Mouse (Mus musculus): Measurements from ENCODE around the gene Myt1l. TPM values are rescaled to one million over a fixed set of nuclear protein-coding genes. Genes with fewer than 3 reads are reported as not detected.

Myt1l gene
- polyA plus RNA-seq, 1 experiment from 2014 or later = 0.18 TPM

GRCm38 (mm10) chr12:29937851-29938375, 409.7 kb downstream of the Myt1l start:
- no peaks in the 10 kb centered on the region for H3K9me3 ChIP-seq (ENCODE audit: control insufficient read depth, low read length)
- peak overlapping the region; percentile 81 for H3K4me3 ChIP-seq (ENCODE audit: low read length)
- peaks cover 20% of the 10 kb centered on the region for H3K4me1 ChIP-seq (replicated peaks; ENCODE audit: control insufficient read depth, insufficient read depth, low read length)
- no peaks in the 10 kb centered on the region for H3K27me3 ChIP-seq (ENCODE audit: control insufficient read depth, insufficient read depth, low read depth, low read length)
- no peaks in the 10 kb centered on the region for H3K36me3 ChIP-seq (ENCODE audit: control insufficient read depth, insufficient read depth, low read length)
- ATAC-seq (ENCODE audit: low read depth) = peak; percentile 91
- H3K4me2 ChIP-seq (ENCODE audit: low read depth, low read length) = peak overlapping the region; percentile 79
- H3K27ac ChIP-seq (ENCODE audit: low read length) = peak overlapping the region; percentile 92
- H3K9ac ChIP-seq (ENCODE audit: low read length) = peak overlapping the region; percentile 94
- WGBS = 0% methylated on average over 24 of the region's 49 CpGs

- Histone ChIP-seq H3K4me2 (ENCODE audit: low read depth, low read length) (peak overlapping the region; percentile 79), H3K9ac (ENCODE audit: low read length) (peak overlapping the region; percentile 94), H3K4me3 (ENCODE audit: low read length) (peak overlapping the region; percentile 81), H3K36me3 (ENCODE audit: control insufficient read depth, insufficient read depth, low read length) (no peaks in the 10 kb centered on the region), H3K4me1 (replicated peaks; ENCODE audit: control insufficient read depth, insufficient read depth, low read length) (peaks cover 20% of the 10 kb centered on the region), H3K27me3 (ENCODE audit: control insufficient read depth, insufficient read depth, low read depth, low read length) (no peaks in the 10 kb centered on the region), H3K9me3 (ENCODE audit: control insufficient read depth, low read length) (no peaks in the 10 kb centered on the region), H3K27ac (ENCODE audit: low read length) (peak overlapping the region; percentile 92)
- peak; percentile 85 for ATAC-seq (ENCODE audit: low read depth)
- WGBS = under 1% methylated on average over 39 of the region's 40 CpGs
These were observed 410.3 kb downstream of the Myt1l start for GRCm38 (mm10) chr12:29938376-29939041.

GRCm38 (mm10) chr12:29939261-29939671, 411.1 kb downstream of the Myt1l start:
- Histone ChIP-seq H3K9me3 (ENCODE audit: control insufficient read depth, low read length) (no peaks in the 10 kb centered on the region), H3K9ac (ENCODE audit: low read length) (peak overlapping the region; percentile 94), H3K4me3 (ENCODE audit: low read length) (peak overlapping the region; percentile 81), H3K27ac (ENCODE audit: low read length) (peak overlapping the region; percentile 92), H3K27me3 (ENCODE audit: control insufficient read depth, insufficient read depth, low read depth, low read length) (no peaks in the 10 kb centered on the region), H3K4me2 (ENCODE audit: low read depth, low read length) (peak overlapping the region; percentile 79), H3K36me3 (ENCODE audit: control insufficient read depth, insufficient read depth, low read length) (no peaks in the 10 kb centered on the region), H3K4me1 (replicated peaks; ENCODE audit: control insufficient read depth, insufficient read depth, low read length) (peaks cover 23% of the 10 kb centered on the region)
- peak; percentile 19; the same call in 1 of the 2 replicates for ATAC-seq (ENCODE audit: low read depth)
- 9% methylated on average over 8 of the region's 8 CpGs for WGBS

GRCm38 (mm10) chr12:29942435-29942834, 414.3 kb downstream of the Myt1l start:
- WGBS = 65% methylated on average over 2 of the region's 2 CpGs
- no peaks in the 10 kb centered on the region for H3K36me3 ChIP-seq (ENCODE audit: control insufficient read depth, insufficient read depth, low read length)
- H3K4me2 ChIP-seq (ENCODE audit: low read depth, low read length) = no peak overlapping the region
- ATAC-seq (ENCODE audit: low read depth) = no peak
- H3K27me3 ChIP-seq (ENCODE audit: control insufficient read depth, insufficient read depth, low read depth, low read length) = no peaks in the 10 kb centered on the region
- H3K4me1 ChIP-seq (replicated peaks; ENCODE audit: control insufficient read depth, insufficient read depth, low read length) = peaks cover 36% of the 10 kb centered on the region
- H3K9me3 ChIP-seq (ENCODE audit: control insufficient read depth, low read length) = no peaks in the 10 kb centered on the region
- H3K4me3 ChIP-seq (ENCODE audit: low read length) = no peak overlapping the region
- H3K27ac ChIP-seq (ENCODE audit: low read length) = peak overlapping the region; percentile 28; the same call in 1 of the 2 replicates
- no peak overlapping the region for H3K9ac ChIP-seq (ENCODE audit: low read length)

- no peaks in the 10 kb centered on the region for H3K9me3 ChIP-seq (ENCODE audit: control insufficient read depth, low read length)
- H3K4me1 ChIP-seq (replicated peaks; ENCODE audit: control insufficient read depth, insufficient read depth, low read length) = peaks cover 33% of the 10 kb centered on the region
- no peak overlapping the region for H3K9ac ChIP-seq (ENCODE audit: low read length)
- no peak overlapping the region for H3K27ac ChIP-seq (ENCODE audit: low read length)
- H3K4me2 ChIP-seq (ENCODE audit: low read depth, low read length) = no peak overlapping the region
- H3K4me3 ChIP-seq (ENCODE audit: low read length) = no peak overlapping the region
- H3K27me3 ChIP-seq (ENCODE audit: control insufficient read depth, insufficient read depth, low read depth, low read length) = no peaks in the 10 kb centered on the region
- no peak for ATAC-seq (ENCODE audit: low read depth)
- WGBS = 72% methylated on average over 3 of the region's 3 CpGs
- no peaks in the 10 kb centered on the region for H3K36me3 ChIP-seq (ENCODE audit: control insufficient read depth, insufficient read depth, low read length)
These were observed 416.5 kb downstream of the Myt1l start for GRCm38 (mm10) chr12:29944650-29945049.

- Histone ChIP-seq H3K4me3 (ENCODE audit: low read length) (no peak overlapping the region), H3K27me3 (ENCODE audit: control insufficient read depth, insufficient read depth, low read depth, low read length) (no peaks in the 10 kb centered on the region), H3K36me3 (ENCODE audit: control insufficient read depth, insufficient read depth, low read length) (no peaks in the 10 kb centered on the region), H3K9ac (ENCODE audit: low read length) (no peak overlapping the region), H3K4me2 (ENCODE audit: low read depth, low read length) (no peak overlapping the region), H3K27ac (ENCODE audit: low read length) (no peak overlapping the region), H3K9me3 (ENCODE audit: control insufficient read depth, low read length) (no peaks in the 10 kb centered on the region), H3K4me1 (replicated peaks; ENCODE audit: control insufficient read depth, insufficient read depth, low read length) (peaks cover 30% of the 10 kb centered on the region)
- WGBS = 53% methylated on average over 6 of the region's 6 CpGs
- no peak for ATAC-seq (ENCODE audit: low read depth)
These were observed 417.1 kb downstream of the Myt1l start for GRCm38 (mm10) chr12:29945182-29945743.

GRCm38 (mm10) chr12:29951043-29951442, 422.9 kb downstream of the Myt1l start:
- no peak overlapping the region for H3K4me2 ChIP-seq (ENCODE audit: low read depth, low read length)
- peak overlapping the region; percentile 74 for H3K27ac ChIP-seq (ENCODE audit: low read length)
- no peak overlapping the region for H3K9ac ChIP-seq (ENCODE audit: low read length)
- no peaks in the 10 kb centered on the region for H3K27me3 ChIP-seq (ENCODE audit: control insufficient read depth, insufficient read depth, low read depth, low read length)
- no peaks in the 10 kb centered on the region for H3K9me3 ChIP-seq (ENCODE audit: control insufficient read depth, low read length)
- H3K4me1 ChIP-seq (replicated peaks; ENCODE audit: control insufficient read depth, insufficient read depth, low read length) = peaks cover 38% of the 10 kb centered on the region
- peak; percentile 46 for ATAC-seq (ENCODE audit: low read depth)
- H3K36me3 ChIP-seq (ENCODE audit: control insufficient read depth, insufficient read depth, low read length) = no peaks in the 10 kb centered on the region
- WGBS = 47% methylated on average over 6 of the region's 6 CpGs
- H3K4me3 ChIP-seq (ENCODE audit: low read length) = no peak overlapping the region

GRCm38 (mm10) chr12:29951485-29951884, 423.3 kb downstream of the Myt1l start:
- no peaks in the 10 kb centered on the region for H3K36me3 ChIP-seq (ENCODE audit: control insufficient read depth, insufficient read depth, low read length)
- WGBS = 77% methylated on average over 5 of the region's 5 CpGs
- H3K27ac ChIP-seq (ENCODE audit: low read length) = peak overlapping the region; percentile 38
- H3K9ac ChIP-seq (ENCODE audit: low read length) = no peak overlapping the region
- ATAC-seq (ENCODE audit: low read depth) = no peak
- no peak overlapping the region for H3K4me2 ChIP-seq (ENCODE audit: low read depth, low read length)
- peaks cover 38% of the 10 kb centered on the region for H3K4me1 ChIP-seq (replicated peaks; ENCODE audit: control insufficient read depth, insufficient read depth, low read length)
- H3K27me3 ChIP-seq (ENCODE audit: control insufficient read depth, insufficient read depth, low read depth, low read length) = no peaks in the 10 kb centered on the region
- no peaks in the 10 kb centered on the region for H3K9me3 ChIP-seq (ENCODE audit: control insufficient read depth, low read length)
- no peak overlapping the region for H3K4me3 ChIP-seq (ENCODE audit: low read length)

- 44% methylated on average over 6 of the region's 6 CpGs for WGBS
- Histone ChIP-seq H3K27me3 (ENCODE audit: control insufficient read depth, insufficient read depth, low read depth, low read length) (no peaks in the 10 kb centered on the region), H3K9me3 (ENCODE audit: control insufficient read depth, low read length) (no peaks in the 10 kb centered on the region), H3K9ac (ENCODE audit: low read length) (no peak overlapping the region), H3K4me2 (ENCODE audit: low read depth, low read length) (no peak overlapping the region), H3K36me3 (ENCODE audit: control insufficient read depth, insufficient read depth, low read length) (no peaks in the 10 kb centered on the region), H3K27ac (ENCODE audit: low read length) (no peak overlapping the region), H3K4me1 (replicated peaks; ENCODE audit: control insufficient read depth, insufficient read depth, low read length) (peaks cover 38% of the 10 kb centered on the region), H3K4me3 (ENCODE audit: low read length) (no peak overlapping the region)
- peak; percentile 66 for ATAC-seq (ENCODE audit: low read depth)
These were observed 423.9 kb downstream of the Myt1l start for GRCm38 (mm10) chr12:29952102-29952501.
